Mouse (Mus musculus): ENCODE measurements at regions not wholly inside any gene's neighbourhood (a gene's known extent, or its start where the extent isn't known, plus 50 kb on each side); places are given as distances from the start of the nearest gene placed in this dataset.
"Not testable (repeated sequence)": the region's sequence is repeated elsewhere in the genome, so short reads cannot be mapped to it uniquely, and the experiment has no call there.

DNA sequence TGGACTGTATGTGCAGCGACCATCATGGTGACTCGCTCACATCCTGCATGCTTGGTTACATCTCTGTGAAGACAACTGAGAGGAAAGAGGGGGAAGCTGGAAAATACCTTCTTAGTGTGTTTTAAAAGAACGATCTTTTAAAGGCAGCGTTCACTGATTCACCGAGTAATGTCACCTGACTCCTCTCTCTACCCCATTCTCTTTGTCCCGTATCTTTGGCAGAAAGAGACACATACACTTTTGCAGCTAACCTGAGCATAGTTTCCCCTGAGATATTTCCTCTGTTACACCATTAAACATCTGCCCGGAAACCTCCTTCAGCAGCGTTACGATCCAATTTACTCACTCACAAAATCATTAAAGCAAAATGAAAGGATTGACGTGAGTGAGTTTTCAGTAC lies 731.8 kb downstream of the Robo2 start:
- DNase-seq (ENCODE audit: extremely low spot score in 1 of 2, low spot score in 2 of 2): no peak
- intact Hi-C loops (cut with DNase I): no loop called here

DNA sequence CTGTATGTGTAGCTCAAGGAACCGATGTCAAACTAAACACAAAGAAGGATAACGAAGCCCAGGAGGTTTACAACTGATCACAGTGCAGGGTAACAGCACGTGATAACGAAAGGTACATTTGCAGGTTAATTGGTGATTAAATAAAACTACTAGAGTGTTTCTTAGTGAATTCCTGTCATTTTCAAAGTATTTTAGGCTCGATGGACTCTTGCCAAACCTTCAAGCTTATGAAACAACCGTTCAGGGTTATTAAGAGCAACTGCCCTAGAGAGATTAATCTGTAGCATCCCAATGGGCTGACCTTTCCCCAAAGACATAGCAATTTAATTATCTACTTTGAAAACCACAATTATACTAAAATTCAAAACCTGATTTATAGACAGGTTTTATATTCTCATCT lies 741.1 kb downstream of the Robo2 start:
- DNase-seq (ENCODE audit: extremely low spot score in 1 of 2, low spot score in 2 of 2): no peak
- intact Hi-C loops (cut with DNase I): no loop called here

DNA sequence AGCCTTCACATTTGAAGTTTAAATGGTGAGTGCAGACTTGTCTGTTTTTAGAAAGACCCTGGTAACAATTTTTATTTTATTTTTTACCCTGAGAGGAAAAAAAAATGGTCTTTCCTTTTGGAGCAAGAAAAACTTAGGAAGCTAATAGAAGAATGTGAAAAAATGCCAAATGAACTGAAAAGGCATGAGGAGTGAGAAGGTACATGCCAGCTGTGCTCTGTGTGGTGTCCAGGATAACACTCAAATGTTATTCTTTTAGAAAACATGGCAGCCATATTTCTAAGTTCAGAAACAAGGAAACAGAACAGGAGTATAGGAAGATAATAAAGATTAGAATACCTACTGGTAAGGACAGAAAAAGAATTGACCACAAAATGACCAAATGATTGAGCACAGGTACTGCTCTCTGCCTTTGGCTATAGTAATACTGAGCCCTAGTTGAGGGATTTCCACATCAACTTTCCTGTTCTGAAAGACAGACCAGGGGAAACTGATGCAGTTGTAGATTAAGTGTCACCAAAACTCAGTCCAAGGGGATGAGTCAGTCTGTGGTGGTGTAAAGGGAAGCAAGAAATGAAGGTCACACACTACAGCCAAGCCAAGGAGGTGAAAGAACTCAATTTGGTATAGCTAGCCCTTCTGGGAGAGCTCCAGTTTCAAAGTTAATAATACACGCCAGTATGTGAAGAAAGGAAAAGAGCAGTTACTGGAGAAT lies 758.5 kb downstream of the Robo2 start:
- intact Hi-C loops (cut with DNase I): no loop called here
- DNase-seq (ENCODE audit: extremely low spot score in 1 of 2, low spot score in 2 of 2): no peak

DNA sequence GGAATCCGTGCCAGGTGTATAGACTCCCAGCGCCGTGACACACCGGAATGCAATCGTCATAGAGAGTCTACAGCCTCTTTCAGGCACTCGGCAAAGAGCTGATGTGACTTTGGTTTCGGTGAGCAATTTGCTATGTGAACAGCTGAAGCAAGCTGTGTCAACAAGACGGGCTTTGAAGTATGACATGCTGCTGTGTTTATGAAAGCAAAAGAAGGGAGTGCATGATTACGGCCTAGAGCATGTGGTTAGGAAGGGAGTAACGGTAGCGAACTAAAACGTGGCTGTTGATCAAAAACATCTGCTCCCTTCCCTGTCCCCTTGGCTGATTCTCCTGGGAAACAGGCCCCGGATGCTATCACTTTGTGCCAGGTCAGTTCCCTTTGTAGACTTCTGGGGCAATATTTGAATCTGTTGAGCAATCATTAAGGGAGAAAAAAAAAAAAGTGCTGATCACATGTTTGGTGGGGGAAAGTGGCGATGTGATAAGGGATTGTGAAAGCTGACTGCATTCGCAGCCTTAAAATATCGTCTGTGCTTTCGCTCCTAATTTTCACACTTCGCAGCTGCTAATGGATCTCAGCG lies 764.3 kb downstream of the Robo2 start:
- intact Hi-C loops (cut with DNase I): no loop called here
- peak; percentile 12 to 41 for DNase-seq (ENCODE audit: extremely low spot score in 1 of 2, low spot score in 2 of 2)

DNA sequence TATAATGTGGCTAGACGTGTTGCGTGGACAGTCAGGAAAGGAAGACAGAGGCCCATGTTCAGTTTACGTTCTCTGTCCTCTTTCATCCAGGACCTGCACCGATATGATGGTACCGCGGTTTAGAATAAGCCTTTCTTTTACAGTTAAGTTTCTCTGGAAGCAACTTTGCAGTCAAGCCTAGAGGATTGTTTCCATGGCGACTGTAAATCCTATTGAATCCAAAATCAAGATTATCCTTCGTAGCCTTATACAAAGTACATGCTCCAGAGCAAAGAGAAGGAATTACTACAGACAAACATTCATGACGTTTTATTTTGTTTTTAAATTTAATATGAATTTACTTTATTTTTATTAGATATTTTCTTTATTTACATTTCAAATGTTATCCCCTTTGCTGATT lies 798.6 kb downstream of the Robo2 start:
- intact Hi-C loops (cut with DNase I): no loop called here
- peak in 1 of 2 experiments; percentile 4 for DNase-seq (ENCODE audit: extremely low spot score in 1 of 2, low spot score in 2 of 2)

DNA sequence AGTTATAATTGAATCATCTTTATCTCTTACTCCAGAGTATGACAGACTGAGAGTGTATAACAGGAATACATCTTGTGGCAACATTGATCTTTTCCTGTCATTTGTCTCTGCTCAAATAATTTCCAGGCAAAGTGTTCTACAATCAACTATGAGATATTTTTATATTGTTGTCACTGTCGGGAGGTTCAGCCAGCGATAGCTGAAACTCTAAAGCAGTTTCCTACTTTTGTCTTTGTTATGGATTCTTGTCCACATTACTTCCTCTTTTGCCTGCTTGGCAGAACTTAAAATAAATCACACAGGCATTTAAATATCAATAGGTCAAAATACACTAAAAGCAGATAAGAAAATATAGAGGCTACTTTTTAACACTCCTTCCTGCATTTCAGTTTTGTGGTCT lies 820.2 kb downstream of the Robo2 start:
- intact Hi-C loops (cut with DNase I): no loop called here
- no peak for DNase-seq (ENCODE audit: extremely low spot score in 1 of 2, low spot score in 2 of 2)

DNA sequence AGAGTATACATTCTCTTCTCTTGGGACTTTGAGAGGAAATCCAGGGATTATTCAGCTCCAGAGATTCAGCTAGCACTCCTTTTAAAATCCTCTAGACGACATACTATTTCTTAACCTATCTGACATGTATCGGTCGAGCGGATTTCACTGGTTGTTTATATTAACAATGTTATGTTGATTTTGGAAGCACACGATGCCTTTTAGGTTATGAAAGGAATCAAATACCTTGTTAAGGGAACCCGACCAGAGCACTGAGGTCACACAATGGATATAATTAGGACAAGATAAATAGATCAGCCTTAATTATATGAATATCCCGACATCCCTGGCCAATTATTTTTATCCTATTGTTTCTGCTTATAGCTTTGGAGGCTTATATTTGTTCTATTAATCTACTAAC lies 850.4 kb downstream of the Robo2 start:
- no peak for DNase-seq (ENCODE audit: extremely low spot score in 1 of 2, low spot score in 2 of 2)
- intact Hi-C loops (cut with DNase I): no loop called here

DNA sequence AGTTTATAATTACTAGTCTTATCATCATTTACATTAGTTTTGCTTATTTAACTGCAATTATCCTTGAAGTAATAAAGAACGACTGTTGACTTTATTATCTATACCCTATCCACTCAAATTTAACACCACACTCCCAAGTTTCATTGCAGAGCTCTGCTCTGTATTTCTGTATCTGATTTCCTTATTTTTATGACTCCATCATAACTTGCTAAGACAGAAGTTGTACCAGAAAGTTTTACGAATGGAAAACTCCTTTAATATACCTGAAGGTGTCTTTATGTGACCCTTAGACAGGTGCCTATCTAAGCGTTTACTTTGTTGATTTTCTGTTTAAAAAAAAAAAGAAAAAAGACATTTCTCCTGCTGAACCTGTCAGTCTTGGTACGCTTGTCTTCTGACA lies 854.7 kb downstream of the Robo2 start:
- no peak for DNase-seq (ENCODE audit: extremely low spot score in 1 of 2, low spot score in 2 of 2)
- intact Hi-C loops (cut with DNase I): no loop called here

DNA sequence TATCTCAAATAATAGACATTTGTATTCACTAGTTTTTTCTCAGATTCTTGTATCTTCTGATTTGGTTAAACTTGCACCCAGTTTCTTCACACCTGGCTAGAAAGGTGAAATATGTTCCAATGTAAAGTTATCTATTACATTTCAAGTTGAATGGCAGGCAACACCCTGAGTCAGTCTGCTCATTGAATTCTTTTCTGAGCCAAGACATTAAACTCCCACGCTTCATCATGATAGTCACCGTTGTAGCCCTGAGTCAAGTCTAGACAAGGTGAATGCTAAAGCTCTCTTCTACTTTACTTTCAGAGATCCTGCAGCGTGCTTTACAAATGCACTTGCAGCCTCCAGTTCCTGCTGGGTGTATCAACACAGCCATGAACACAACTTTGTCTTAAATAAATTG lies 868.0 kb downstream of the Robo2 start:
- DNase-seq (ENCODE audit: extremely low spot score in 1 of 2, low spot score in 2 of 2): no peak
- intact Hi-C loops (cut with DNase I): no loop called here

DNA sequence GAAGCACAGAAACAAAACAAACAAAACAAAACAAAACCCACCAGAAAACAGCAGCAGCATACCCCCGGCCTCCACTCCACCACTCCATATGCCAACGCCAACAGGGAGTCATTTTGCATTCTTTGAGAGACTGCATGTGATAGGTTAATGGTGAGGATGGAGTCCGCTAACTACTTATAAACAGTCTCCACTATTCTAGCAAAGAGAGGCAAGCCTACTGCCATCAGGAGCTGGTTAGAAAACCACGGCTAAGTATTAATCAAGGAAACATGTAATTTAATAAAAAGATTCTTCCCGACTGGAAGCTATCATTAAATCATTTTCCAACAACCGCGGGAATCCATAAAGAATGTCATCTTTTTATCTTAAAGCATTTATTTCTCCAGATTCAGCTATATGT lies 873.6 kb downstream of the Robo2 start:
- DNase-seq (ENCODE audit: extremely low spot score in 1 of 2, low spot score in 2 of 2): no peak
- intact Hi-C loops (cut with DNase I): no loop called here

DNA sequence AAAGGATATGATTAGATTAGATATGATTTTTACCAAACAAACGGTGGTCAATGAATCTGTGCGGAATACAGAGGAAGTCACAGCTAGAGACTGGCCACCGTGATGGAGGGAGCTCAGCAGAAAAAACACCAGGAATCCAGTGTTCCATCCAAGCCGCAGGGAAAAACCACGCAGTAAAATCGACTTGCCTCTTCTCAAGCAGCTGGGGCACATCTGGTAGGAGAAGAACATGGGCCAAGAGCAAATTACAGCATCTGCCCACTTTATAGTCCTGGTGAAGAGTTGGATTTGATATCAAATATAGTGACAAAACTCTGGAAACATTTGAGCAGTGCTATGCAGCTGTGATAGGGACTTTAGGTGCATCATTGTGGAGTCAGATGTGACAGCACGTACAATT lies 874.1 kb downstream of the Robo2 start:
- DNase-seq (ENCODE audit: extremely low spot score in 1 of 2, low spot score in 2 of 2): no peak
- intact Hi-C loops (cut with DNase I): no loop called here

DNA sequence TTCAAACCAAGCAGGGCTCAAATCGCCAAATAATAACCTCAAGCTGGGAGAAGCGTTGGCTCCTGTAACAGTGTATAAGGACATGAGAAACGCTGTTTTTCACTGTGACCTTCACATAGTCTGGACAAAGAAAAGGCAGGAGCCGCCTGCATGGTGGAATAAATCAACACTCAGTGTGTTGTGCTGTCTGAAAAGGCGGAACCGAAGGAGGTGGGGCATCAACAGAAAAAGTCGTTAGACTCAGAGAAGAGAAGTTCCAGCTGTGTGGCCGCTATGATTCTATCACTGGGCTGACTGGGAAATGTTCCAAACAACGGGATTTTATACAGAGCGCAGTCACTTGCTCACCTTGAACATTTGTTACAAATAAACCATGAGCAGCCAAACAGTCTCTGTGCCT lies 881.4 kb downstream of the Robo2 start:
- no peak for DNase-seq (ENCODE audit: extremely low spot score in 1 of 2, low spot score in 2 of 2)
- intact Hi-C loops (cut with DNase I): no loop called here

DNA sequence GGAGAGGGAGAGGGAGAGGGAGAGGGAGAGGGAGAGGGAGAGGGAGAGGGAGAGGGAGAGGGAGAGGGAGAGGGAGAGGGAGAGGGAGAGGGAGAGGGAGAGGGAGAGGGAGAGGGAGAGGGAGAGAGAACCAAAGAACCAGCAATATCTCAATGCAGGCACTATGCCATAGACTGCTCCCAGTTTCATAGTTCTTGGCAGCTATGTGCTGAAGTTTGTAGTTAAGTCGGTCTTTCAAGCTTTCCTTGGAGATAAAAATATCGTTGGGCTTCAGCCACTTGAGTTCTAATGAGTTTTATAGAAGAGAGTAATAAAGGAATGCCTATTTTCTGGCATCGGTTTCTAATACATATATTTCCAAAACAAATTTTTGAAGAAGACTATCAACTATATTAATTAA lies 888.7 kb downstream of the Robo2 start:
- peak in 1 of 2 experiments; percentile 16 for DNase-seq (ENCODE audit: extremely low spot score in 1 of 2, low spot score in 2 of 2)

DNA sequence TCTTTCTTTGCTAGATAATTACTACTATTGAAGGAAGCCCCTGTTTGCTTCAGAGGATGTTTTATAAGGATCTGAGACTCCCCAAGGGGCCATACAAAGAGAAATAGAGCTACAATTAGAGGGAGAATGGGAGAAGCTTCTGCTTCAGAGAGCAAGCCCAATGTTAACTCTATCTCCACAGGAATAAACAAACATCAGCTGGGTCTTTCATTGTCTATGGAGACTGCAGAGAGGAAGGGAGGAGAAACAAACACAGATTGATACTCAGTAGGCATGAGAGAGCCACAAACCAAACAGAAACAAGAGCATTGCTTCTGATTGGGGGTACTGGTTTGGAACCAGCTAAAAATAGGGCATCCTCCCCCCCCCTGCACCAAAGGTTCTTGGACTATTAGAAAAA lies 906.9 kb downstream of the Robo2 start:
- DNase-seq (ENCODE audit: extremely low spot score in 1 of 2, low spot score in 2 of 2): no peak
- intact Hi-C loops (cut with DNase I): no loop called here

More for the DNA sequence above, 888.7 kb downstream of the Robo2 start:
- intact Hi-C loops (cut with DNase I): not testable (repeated sequence)

DNA sequence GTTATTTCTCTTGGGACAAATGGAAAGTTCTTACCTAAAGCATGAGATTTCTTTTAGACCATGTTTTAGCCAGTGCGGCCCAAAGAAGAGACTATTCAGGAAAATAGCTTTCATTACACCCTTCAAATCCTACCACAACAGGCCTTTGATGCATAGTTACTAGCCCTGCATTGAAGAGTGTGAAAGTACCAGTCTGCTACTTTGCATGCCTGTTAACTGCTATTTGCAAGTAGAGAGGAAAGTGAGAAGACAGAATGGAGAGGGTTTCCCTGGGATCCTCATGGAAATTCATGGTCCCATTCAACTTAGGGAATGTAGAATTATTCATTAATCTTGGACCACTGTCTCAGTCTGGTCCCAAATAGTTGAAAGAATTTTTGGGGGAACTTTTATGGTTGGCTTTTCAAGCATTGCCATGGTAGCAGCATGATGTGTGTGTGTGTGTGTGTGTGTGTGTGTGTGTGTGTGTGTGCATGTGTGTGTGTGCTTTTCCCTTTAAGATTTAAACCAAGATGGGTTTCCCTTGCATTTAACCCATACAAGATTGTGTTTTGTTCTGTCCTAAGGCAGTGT lies 912.9 kb downstream of the Robo2 start:
- no peak for DNase-seq (ENCODE audit: extremely low spot score in 1 of 2, low spot score in 2 of 2)
- intact Hi-C loops (cut with DNase I): no loop called here

DNA sequence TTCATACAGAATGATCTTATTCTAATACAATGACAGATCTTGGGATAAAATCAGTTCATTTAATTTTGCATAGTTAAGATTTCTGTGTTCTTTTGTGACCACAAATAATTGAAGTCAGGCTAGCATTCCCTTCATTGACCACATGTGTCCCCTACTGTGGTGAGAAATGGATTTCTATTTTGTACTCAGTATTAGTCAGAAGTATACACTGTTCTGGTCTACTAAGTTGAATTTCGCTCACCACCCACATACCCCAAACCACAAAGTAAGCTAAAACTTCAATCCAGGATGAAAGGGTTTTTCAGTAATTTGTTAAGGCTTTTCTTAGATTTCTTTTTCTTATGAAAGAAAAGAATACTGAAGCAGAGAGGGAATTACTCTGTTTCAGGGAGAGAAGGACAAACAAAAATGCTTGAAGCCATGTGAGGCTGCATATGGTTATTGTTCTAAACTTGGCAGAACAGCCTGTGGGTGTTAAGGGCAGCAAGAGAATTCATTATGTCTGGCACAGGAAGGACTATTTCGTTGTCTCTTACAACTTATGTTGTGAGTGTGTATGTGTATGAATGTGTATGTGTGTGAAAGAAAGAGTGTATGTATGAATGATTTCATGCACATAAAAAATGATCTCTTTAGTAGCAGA lies 928.3 kb downstream of the Robo2 start:
- no peak for DNase-seq (ENCODE audit: extremely low spot score in 1 of 2, low spot score in 2 of 2)
- intact Hi-C loops (cut with DNase I): no loop called here

DNA sequence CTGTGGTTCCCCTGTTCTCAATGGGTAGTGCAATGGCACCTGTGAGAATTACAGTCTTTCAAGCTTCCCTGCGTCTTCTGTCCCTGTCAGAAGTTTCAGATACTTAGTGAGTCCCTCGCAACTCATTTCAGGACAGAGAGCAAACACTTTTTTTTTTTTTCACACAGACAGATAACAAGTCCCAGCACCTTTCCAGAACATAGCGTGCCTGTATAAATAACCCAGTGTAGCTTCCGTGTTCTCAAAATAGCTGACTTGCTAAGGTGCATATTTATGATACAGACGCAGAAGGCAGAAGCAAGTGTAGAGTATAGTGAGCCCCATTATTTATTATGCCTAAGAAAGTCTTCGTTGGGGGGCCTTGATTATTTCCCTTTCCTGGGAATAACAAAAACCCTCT lies 929.4 kb downstream of the Robo2 start:
- DNase-seq (ENCODE audit: extremely low spot score in 1 of 2, low spot score in 2 of 2): no peak
- intact Hi-C loops (cut with DNase I): no loop called here

DNA sequence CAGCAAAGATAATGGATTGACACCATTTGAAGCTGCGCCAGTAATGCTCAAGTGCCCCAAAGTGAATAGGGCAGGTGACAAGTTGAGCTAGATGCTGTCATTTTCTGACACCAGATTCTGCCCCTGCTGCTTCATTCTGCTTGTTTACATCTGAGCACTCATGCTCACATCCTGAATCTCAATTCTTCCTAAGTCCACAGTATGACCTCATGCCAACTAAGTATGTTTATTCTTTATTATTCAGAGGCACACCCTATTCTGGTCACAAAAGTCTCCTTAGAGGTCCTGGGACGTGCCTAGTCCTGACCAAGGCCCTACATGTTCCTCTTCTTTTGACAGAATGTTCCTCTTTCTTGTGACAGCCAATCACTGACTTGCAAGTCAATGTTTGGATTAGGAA lies 938.1 kb downstream of the Robo2 start:
- intact Hi-C loops (cut with DNase I): loop anchor here (10.0 kb wide), 1 partner anchor 941 kb away; the partner anchor contains the start of gene Robo2
- DNase-seq (ENCODE audit: extremely low spot score in 1 of 2, low spot score in 2 of 2): no peak

DNA sequence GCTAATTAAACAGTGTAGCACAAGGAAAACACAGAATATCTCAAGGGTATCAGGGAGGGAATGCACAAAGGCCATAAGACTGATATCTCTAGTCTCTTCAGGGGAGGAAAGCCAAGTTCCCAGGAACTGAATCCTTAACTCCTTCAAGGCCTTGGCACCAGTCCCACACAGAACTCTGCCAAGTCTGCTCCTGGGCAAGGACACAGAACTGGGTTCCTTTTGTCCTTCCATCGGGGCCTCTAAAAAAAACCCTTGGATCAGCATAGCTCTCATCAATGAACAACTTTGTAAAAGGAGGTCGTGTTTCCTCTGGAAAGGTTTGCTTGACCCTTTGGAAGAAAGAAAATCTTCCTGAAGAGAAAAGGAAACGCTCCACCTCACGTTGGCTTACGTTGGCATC lies 940.1 kb downstream of the Robo2 start:
- intact Hi-C loops (cut with DNase I): loop anchor here (10.0 kb wide), 1 partner anchor 943 kb away; the partner anchor contains the start of gene Robo2
- DNase-seq (ENCODE audit: extremely low spot score in 1 of 2, low spot score in 2 of 2): peak; percentile 43 to 44

DNA sequence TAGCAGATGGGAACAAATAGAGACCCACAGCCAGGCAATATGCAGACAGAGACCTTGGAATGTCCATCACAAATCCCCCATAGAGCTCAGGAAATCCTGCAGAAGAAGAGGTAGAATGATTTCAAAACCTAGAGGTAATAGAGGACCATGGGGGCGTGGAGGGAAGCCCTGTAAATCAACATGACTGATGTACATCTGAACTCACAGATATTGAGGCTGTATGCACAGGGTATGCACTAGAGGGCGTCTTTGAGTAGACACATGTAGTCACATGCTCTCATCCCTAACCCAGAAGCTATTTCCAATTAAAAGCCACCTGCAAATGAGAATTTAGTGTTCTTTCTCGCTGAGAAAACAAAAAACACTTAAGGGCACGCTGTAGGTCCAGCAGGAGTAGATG lies 941.1 kb downstream of the Robo2 start:
- DNase-seq (ENCODE audit: extremely low spot score in 1 of 2, low spot score in 2 of 2): no peak
- intact Hi-C loops (cut with DNase I): loop anchor here (10.0 kb wide), 1 partner anchor 944 kb away; the partner anchor contains the start of gene Robo2

Data from left cerebral cortex, postnatal 10 days (tissue).